Mouse (Mus musculus) right cerebral cortex, postnatal 14 days (tissue): Measurements from ENCODE around the gene Rhog.

Experiments used
- DNase-seq: peaks from one replicate; pipeline ENCODE4 v3.0.0; 2022

Gene Rhog

DNA sequence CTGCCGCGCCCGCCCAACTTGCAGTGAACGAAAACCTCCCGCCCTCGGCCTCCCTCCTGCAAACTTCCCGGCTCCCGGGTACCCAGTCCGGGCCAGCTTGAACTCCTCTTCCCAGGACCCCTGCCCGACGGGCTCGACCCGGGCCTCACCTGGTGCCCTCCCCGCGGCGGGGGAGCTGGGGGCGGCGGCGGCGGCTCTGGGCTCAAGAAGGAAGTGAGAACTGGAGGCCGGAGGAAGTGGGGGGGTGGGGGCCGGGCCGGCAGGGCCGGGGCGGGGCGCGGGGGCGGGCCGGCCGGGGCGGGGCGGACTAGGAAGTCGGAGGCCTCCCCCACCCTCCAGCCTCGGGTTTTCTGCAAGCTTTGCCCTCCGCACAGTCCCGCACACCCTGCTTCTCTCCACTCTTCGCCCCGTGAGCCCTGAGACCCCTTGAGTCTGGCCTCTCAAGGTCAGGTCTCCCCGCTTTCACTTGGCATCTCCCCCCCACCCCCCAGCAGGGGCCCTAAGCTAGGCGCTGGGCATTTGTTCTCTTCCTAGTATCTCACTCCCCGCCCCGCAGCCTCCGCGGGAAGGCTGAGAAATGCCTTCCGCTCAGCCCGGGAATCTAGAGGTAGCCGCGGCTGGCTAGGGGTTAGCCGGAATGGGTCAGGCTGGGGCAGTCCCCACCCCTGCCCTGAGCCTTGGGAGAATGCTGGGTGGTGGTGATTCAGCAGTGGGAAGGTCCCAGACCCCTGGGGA is 5.8 kb downstream of the Rhog start:
- DNase-seq, result peak; percentile 40

DNA sequence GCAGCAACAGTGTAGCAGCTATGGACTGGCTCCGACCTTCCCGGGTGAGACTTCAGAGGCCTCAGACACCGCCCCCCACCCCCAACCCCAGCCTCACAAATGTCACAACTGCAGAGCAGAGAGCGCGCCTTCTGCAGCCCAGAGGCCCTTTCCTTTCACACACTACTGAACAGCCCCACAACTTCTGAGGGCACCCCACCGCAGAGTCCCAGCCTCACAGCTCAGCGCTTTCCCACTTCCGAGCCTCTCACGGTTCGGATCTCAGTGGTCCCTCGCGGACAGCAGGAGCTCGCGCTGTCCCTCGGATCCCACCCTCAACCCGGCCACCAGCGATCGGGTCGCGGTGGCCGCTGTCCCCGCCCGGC is 6.3 kb downstream of the Rhog start:
- DNase-seq, result no peak

DNA sequence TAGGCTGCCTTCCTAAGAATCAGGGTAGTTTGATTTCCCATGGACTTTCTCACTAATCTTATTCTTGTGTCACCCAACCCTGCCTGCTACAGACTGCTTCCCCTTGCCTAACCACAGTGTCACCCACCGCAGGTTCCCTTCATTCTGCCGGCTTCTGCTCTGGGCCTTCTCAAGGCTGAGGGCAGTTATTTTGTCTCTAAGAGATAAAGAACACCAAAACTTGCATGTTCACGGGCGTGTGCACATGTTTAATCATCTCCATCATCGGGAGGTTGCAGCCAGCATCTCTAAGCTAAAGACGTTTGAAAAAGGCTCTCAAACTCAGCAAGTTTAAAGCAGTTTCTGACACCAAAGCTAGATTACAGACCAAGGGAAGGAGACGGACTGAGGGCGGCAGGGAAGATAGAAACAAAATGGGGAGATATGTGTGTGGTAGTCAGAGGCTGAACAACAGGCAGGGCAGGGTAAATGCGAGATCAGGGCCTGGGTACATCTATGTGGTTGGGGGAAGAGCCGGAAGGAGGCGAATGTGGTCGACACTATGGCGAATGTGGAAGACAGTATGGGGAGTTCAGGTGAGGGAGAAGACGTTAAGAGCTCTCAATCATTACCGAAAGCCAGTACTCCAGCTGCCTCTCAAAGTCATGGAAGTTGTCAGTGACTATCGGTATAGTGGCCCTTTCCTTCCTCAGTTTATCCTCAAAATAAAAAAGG is 7.0 kb downstream of the Rhog start:
- no peak for DNase-seq

GRCm38 (mm10) chr7:102246956-102247797 is 8.7 kb downstream of the Rhog start:
- no peak for DNase-seq

- no peak for DNase-seq
Measured at GRCm38 (mm10) chr7:102246265-102246664, 9.6 kb downstream of the Rhog start.

DNA sequence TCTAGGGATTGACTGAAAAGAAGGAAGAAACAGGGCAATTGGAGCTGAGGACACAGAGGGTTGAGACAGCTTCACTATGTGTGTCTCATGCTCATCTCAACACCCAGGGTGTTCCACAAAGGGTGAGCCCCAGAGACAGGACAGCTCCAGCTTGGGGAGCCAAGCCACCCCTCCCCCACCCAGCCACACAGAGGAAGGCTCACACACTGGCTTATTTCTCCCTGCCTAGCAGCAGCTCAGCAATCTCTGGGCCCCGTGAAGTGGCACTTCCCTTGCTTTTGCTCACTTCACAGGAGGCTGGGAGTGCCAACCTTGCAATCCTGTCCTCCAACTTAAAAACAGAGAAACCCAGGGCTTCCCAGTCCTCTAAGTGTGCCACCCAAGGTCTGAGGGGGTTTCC is 10.1 kb downstream of the Rhog start:
- DNase-seq, result no peak

DNA sequence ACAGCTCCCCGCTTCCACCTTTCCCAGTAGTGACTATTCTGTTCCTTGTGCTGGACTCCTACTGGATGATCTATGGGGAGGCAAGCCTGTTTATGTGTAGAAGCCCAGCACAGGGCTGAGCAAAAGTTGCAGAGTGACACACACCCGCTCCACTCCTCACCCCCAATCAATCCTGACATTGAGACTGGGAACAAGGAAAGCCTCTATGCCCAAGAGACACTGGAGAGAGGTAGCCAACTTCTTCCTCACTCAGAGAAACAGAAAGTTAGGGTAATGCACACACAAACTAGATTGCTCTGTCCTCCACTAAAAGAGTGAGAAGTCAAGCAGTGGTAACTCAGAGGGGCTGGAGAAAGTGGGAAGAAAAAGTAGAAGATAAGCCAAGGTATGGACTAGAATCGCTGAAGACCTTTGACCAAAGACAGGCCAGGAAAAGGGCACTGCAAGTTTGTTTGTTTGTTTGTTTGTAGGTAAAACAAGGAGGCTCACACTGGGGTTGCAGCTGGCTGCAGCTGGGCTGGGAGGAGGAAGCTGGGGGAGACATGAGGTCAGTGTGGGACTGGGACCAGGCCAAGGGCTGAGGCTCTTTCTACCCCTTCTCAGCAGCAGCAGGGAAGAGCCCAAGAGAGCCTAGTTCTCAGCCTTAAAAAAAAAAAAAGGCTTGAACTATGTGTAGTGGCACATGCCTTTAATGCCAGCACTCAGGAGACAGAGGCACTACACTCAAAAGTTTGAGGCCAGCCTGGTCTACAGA is 10.9 kb downstream of the Rhog start:
- no peak for DNase-seq

- DNase-seq, result no peak
Measured at GRCm38 (mm10) chr7:102243870-102244269, 12.0 kb downstream of the Rhog start.

DNA sequence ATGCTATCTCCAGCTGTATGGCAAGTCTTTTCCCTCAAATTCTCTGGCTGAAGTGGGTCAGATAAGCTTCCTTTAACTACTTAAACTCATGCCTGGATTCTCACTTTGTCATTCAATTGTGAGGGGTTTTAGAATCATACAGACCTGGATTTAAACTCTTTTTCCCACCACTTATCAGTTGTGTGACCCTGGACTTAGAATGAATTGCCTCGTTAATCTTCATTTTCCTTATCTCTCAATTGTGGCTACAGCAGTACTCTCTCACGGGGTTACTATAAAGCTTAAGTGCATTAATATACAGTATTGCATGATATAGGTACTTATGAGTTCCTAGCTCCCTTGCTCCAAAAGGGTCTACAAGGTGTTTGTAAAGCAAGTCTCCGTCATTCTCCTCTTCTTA is 12.9 kb downstream of the Rhog start:
- DNase-seq, result no peak

DNA sequence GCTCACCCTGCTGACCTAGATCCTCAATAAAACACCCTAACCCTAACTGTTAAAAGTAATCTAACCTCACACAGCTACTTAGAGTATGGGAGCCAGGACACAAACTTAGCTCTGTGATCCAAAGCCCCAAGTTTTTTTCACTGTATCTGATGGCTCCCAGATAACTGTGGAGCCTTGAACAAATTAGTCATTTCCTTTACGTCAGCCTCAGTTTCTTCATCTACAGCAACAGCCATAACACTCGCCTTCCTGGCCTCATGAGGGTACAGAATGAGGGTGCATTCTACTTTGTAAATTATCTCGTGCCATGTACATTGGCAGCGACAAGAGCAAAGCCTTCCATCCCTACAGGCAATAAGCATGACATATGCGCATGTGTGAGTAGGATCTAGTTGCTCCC is 13.5 kb downstream of the Rhog start:
- no peak for DNase-seq

GRCm38 (mm10) chr7:102239591-102239990 is 16.3 kb downstream of the Rhog start:
- no peak for DNase-seq

DNA sequence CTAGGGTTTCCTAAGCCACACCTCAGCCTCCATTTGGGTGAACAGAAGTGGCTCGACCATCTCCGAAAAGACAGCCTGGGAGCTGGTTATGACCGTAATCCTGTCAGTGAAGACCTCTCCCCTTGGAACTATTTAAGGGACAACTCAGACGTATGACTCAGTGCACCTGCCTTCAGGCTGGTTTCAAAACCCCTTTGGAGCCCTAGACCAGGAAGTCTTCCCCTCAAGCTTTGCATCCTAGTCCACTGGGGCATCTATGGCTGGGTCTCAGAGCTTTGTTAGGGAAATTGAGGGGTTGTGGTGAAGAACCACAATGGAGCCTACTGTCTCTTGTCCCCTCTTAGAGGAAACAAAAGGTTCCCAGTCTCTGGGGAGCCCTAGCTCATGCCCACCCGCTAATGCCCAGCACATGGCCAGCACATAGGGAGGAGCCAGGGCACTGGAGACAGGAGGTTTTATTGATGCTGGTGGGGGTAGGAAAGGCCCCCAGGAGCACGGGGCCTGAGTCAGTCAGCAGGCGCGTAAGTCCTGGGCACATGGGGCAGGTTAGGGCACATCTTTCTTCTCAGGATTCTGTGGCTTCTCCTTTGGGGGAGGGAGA is 17.1 kb downstream of the Rhog start:
- DNase-seq, result no peak

GRCm38 (mm10) chr7:102233059-102233458 is 22.8 kb downstream of the Rhog start:
- no peak for DNase-seq

GRCm38 (mm10) chr7:102229814-102230213 is 26.0 kb downstream of the Rhog start:
- DNase-seq, result no peak

GRCm38 (mm10) chr7:102228049-102228670 is 27.7 kb downstream of the Rhog start:
- no peak for DNase-seq

- DNase-seq, result no peak
Measured at GRCm38 (mm10) chr7:102226051-102226450, 29.8 kb downstream of the Rhog start.

- DNase-seq, result no peak
Measured at GRCm38 (mm10) chr7:102223883-102224738, 31.7 kb downstream of the Rhog start.

DNA sequence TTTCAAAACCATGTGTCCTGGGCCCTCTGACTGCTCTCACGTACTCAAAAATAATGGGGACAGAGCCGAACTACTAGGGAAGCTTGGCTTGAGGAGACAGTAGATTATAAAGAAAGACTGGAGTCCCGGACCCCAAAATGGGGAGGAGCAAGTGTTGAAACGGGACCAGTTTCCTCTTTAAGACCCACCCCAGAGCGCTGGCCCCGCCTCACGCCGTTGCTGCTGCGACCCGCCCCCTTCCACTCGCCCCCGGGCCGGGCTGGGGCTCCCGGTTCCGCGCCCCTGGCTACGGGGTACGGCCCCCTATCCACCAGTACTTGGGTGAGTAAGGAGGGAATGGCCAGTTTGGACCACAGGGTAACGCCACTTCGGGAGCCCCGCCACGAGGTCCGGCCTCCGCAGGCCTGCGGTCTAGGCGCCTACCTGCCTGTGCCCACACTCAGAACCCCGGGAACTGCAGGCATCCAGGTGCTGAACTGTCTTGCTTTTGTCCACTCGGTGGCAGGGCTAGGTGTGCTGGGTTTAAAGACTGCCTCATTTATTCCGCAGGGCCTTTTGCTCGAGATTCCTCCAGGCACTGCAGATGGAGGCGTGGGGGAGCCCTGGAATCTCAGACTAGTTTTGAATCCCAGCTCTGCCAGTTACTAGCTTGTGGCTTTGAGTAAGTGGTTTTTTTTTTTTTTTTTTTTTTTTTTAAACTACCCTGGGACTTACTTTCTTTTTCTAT is 32.9 kb downstream of the Rhog start:
- peak; percentile 54 for DNase-seq

DNA sequence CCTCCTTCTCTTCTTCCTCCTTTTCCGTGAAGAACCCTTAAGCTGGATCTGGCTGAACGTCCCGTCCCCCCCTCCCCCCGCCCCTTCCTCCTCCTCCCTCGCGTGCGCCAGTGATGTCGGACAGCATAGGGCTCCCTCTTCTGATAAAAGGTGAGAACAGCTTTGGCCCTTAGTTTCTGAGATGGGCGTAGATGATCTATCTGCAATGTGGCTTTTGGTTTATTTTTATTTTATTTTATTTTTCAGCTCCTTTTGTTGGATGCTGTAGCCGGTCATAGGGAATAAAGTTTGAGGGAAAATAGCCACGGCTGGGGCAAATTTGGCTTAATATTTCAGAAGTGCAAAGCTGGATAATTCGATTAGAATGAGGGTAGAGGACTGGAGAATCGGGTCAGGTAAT is 33.5 kb downstream of the Rhog start:
- no peak for DNase-seq

GRCm38 (mm10) chr7:102221899-102222298 is 34.0 kb downstream of the Rhog start:
- no peak for DNase-seq
